Mouse (Mus musculus): ENCODE measurements around the gene Colq. TPM values are rescaled to one million over a fixed set of nuclear protein-coding genes. Genes with fewer than 3 reads are reported as not detected.

Colq gene
- polyA plus RNA-seq, 1 experiment from 2014 or later, result 0.48 TPM

- Histone ChIP-seq H3K27me3 (ENCODE audit: control insufficient read depth, insufficient read depth, low read depth, low read length) (no peaks in the 10 kb centered on the region), H3K4me1 (ENCODE audit: control insufficient read depth, low read depth, low read length) (no peaks in the 10 kb centered on the region), H3K4me3 (ENCODE audit: low read depth, low read length) (no peak overlapping the region), H3K27ac (ENCODE audit: low read length) (no peak overlapping the region), H3K4me2 (ENCODE audit: low read depth, low read length) (no peak overlapping the region), H3K9ac (ENCODE audit: low read depth, low read length) (no peak overlapping the region), H3K9me3 (replicated peaks; ENCODE audit: control insufficient read depth, low read length) (no peaks in the 10 kb centered on the region; the same call in none of the 2 replicates), H3K36me3 (ENCODE audit: control insufficient read depth, insufficient read depth) (no peaks in the 10 kb centered on the region)
- no peak for ATAC-seq (ENCODE audit: low read depth)
- WGBS (ENCODE audit: insufficient replicate concordance), result 49% methylated on average over 8 of the region's 9 CpGs
Measured at GRCm38 (mm10) chr14:31583082-31583481, 8.1 kb downstream of the Colq start.

- H3K9ac ChIP-seq (ENCODE audit: low read depth, low read length), result no peak overlapping the region
- H3K27ac ChIP-seq (ENCODE audit: low read length), result no peak overlapping the region
- no peak for ATAC-seq (ENCODE audit: low read depth)
- H3K4me3 ChIP-seq (ENCODE audit: low read depth, low read length), result no peak overlapping the region
- no peaks in the 10 kb centered on the region for H3K36me3 ChIP-seq (ENCODE audit: control insufficient read depth, insufficient read depth)
- no peaks in the 10 kb centered on the region for H3K27me3 ChIP-seq (ENCODE audit: control insufficient read depth, insufficient read depth, low read depth, low read length)
- H3K4me2 ChIP-seq (ENCODE audit: low read depth, low read length), result no peak overlapping the region
- no peaks in the 10 kb centered on the region; the same call in none of the 2 replicates for H3K9me3 ChIP-seq (replicated peaks; ENCODE audit: control insufficient read depth, low read length)
- H3K4me1 ChIP-seq (ENCODE audit: control insufficient read depth, low read depth, low read length), result no peaks in the 10 kb centered on the region
- WGBS (ENCODE audit: insufficient replicate concordance), result 58% methylated on average over 9 of the region's 9 CpGs
Measured at GRCm38 (mm10) chr14:31577966-31578735, 13.0 kb downstream of the Colq start.

GRCm38 (mm10) chr14:31576846-31577697, 14.1 kb downstream of the Colq start:
- H3K36me3 ChIP-seq (ENCODE audit: control insufficient read depth, insufficient read depth), result no peaks in the 10 kb centered on the region
- H3K9me3 ChIP-seq (replicated peaks; ENCODE audit: control insufficient read depth, low read length), result no peaks in the 10 kb centered on the region; the same call in none of the 2 replicates
- 15% methylated on average over 10 of the region's 10 CpGs for WGBS (ENCODE audit: insufficient replicate concordance)
- no peak overlapping the region for H3K4me3 ChIP-seq (ENCODE audit: low read depth, low read length)
- no peak overlapping the region for H3K27ac ChIP-seq (ENCODE audit: low read length)
- ATAC-seq (ENCODE audit: low read depth), result no peak
- no peak overlapping the region for H3K9ac ChIP-seq (ENCODE audit: low read depth, low read length)
- no peaks in the 10 kb centered on the region for H3K4me1 ChIP-seq (ENCODE audit: control insufficient read depth, low read depth, low read length)
- no peak overlapping the region for H3K4me2 ChIP-seq (ENCODE audit: low read depth, low read length)
- no peaks in the 10 kb centered on the region for H3K27me3 ChIP-seq (ENCODE audit: control insufficient read depth, insufficient read depth, low read depth, low read length)

- ATAC-seq (ENCODE audit: low read depth), result no peak
- H3K4me3 ChIP-seq (ENCODE audit: low read depth, low read length), result no peak overlapping the region
- no peak overlapping the region for H3K4me2 ChIP-seq (ENCODE audit: low read depth, low read length)
- no peak overlapping the region for H3K9ac ChIP-seq (ENCODE audit: low read depth, low read length)
- no peaks in the 10 kb centered on the region for H3K4me1 ChIP-seq (ENCODE audit: control insufficient read depth, low read depth, low read length)
- 60% methylated on average over 9 of the region's 9 CpGs for WGBS (ENCODE audit: insufficient replicate concordance)
- no peak overlapping the region for H3K27ac ChIP-seq (ENCODE audit: low read length)
- H3K36me3 ChIP-seq (ENCODE audit: control insufficient read depth, insufficient read depth), result no peaks in the 10 kb centered on the region
- no peaks in the 10 kb centered on the region; the same call in 1 of the 2 replicates for H3K9me3 ChIP-seq (replicated peaks; ENCODE audit: control insufficient read depth, low read length)
- no peaks in the 10 kb centered on the region for H3K27me3 ChIP-seq (ENCODE audit: control insufficient read depth, insufficient read depth, low read depth, low read length)
Measured at GRCm38 (mm10) chr14:31575866-31576265, 15.3 kb downstream of the Colq start.

GRCm38 (mm10) chr14:31574903-31575665, 16.1 kb downstream of the Colq start:
- Histone ChIP-seq H3K4me1 (ENCODE audit: control insufficient read depth, low read depth, low read length) (peaks cover 7% of the 10 kb centered on the region), H3K27me3 (ENCODE audit: control insufficient read depth, insufficient read depth, low read depth, low read length) (no peaks in the 10 kb centered on the region), H3K4me3 (ENCODE audit: low read depth, low read length) (no peak overlapping the region), H3K4me2 (ENCODE audit: low read depth, low read length) (no peak overlapping the region), H3K27ac (ENCODE audit: low read length) (no peak overlapping the region), H3K9ac (ENCODE audit: low read depth, low read length) (no peak overlapping the region), H3K36me3 (ENCODE audit: control insufficient read depth, insufficient read depth) (no peaks in the 10 kb centered on the region), H3K9me3 (replicated peaks; ENCODE audit: control insufficient read depth, low read length) (no peaks in the 10 kb centered on the region)
- 70% methylated on average over 18 of the region's 18 CpGs for WGBS (ENCODE audit: insufficient replicate concordance)
- ATAC-seq (ENCODE audit: low read depth), result no peak

GRCm38 (mm10) chr14:31572561-31573175, 18.5 kb downstream of the Colq start:
- Histone ChIP-seq H3K9ac (ENCODE audit: low read depth, low read length) (no peak overlapping the region), H3K4me1 (ENCODE audit: control insufficient read depth, low read depth, low read length) (peaks cover 17% of the 10 kb centered on the region), H3K27ac (ENCODE audit: low read length) (no peak overlapping the region), H3K36me3 (ENCODE audit: control insufficient read depth, insufficient read depth) (no peaks in the 10 kb centered on the region), H3K9me3 (replicated peaks; ENCODE audit: control insufficient read depth, low read length) (no peaks in the 10 kb centered on the region), H3K27me3 (ENCODE audit: control insufficient read depth, insufficient read depth, low read depth, low read length) (no peaks in the 10 kb centered on the region), H3K4me2 (ENCODE audit: low read depth, low read length) (no peak overlapping the region), H3K4me3 (ENCODE audit: low read depth, low read length) (no peak overlapping the region)
- 57% methylated on average over 9 of the region's 9 CpGs for WGBS (ENCODE audit: insufficient replicate concordance)
- no peak for ATAC-seq (ENCODE audit: low read depth)

GRCm38 (mm10) chr14:31571419-31571818, 19.7 kb downstream of the Colq start:
- Histone ChIP-seq H3K36me3 (ENCODE audit: control insufficient read depth, insufficient read depth) (no peaks in the 10 kb centered on the region), H3K9me3 (replicated peaks; ENCODE audit: control insufficient read depth, low read length) (no peaks in the 10 kb centered on the region), H3K27ac (ENCODE audit: low read length) (no peak overlapping the region), H3K4me2 (ENCODE audit: low read depth, low read length) (no peak overlapping the region), H3K4me3 (ENCODE audit: low read depth, low read length) (no peak overlapping the region), H3K9ac (ENCODE audit: low read depth, low read length) (no peak overlapping the region), H3K4me1 (ENCODE audit: control insufficient read depth, low read depth, low read length) (peaks cover 17% of the 10 kb centered on the region), H3K27me3 (ENCODE audit: control insufficient read depth, insufficient read depth, low read depth, low read length) (no peaks in the 10 kb centered on the region)
- ATAC-seq (ENCODE audit: low read depth), result no peak
- WGBS (ENCODE audit: insufficient replicate concordance), result 79% methylated on average over 5 of the region's 5 CpGs

GRCm38 (mm10) chr14:31570131-31570951, 20.8 kb downstream of the Colq start:
- H3K27ac ChIP-seq (ENCODE audit: low read length), result no peak overlapping the region
- H3K4me2 ChIP-seq (ENCODE audit: low read depth, low read length), result no peak overlapping the region
- no peaks in the 10 kb centered on the region for H3K27me3 ChIP-seq (ENCODE audit: control insufficient read depth, insufficient read depth, low read depth, low read length)
- no peaks in the 10 kb centered on the region for H3K9me3 ChIP-seq (replicated peaks; ENCODE audit: control insufficient read depth, low read length)
- ATAC-seq (ENCODE audit: low read depth), result peak; percentile 63
- H3K9ac ChIP-seq (ENCODE audit: low read depth, low read length), result no peak overlapping the region
- peaks cover 17% of the 10 kb centered on the region for H3K4me1 ChIP-seq (ENCODE audit: control insufficient read depth, low read depth, low read length)
- no peaks in the 10 kb centered on the region for H3K36me3 ChIP-seq (ENCODE audit: control insufficient read depth, insufficient read depth)
- WGBS (ENCODE audit: insufficient replicate concordance), result 14% methylated on average over 6 of the region's 6 CpGs
- no peak overlapping the region for H3K4me3 ChIP-seq (ENCODE audit: low read depth, low read length)

All from liver, embryonic 16.5 days (tissue).